In genomic region chr7:39552993-39553392, GRCm38 (mm10) we compare ENCODE assay signal across 7 mouse cellular contexts. TPM values are rescaled to one million over a fixed set of nuclear protein-coding genes. Genes with fewer than 3 reads are reported as not detected.
DNase-seq lines count a peak whose midpoint lies in the region; ATAC-seq lines count a peak whose summit lies in the region.

No protein-coding gene starts in this region.

- no peak for DNase-seq in neural tube, embryonic 11.5 days (ENCODE audit: low spot score)
- DNase-seq in neural tube, embryonic 10.5 days (ENCODE audit: extremely low spot score, low spot score): no peak
- no peak for DNase-seq in adrenal gland, adult 8-10 months
- no peak for DNase-seq in ovary, postnatal 14 days (ENCODE audit: low spot score)

- no peaks in the 10 kb centered on the region for H3K27me3 ChIP-seq in neural tube, embryonic 11.5 days (ENCODE audit: control insufficient read depth, insufficient read depth, low read length)
- H3K27me3 ChIP-seq in embryonic facial prominence, embryonic 13.5 days: no peaks in the 10 kb centered on the region
- H3K27me3 ChIP-seq in hindbrain, embryonic 15.5 days: no peaks in the 10 kb centered on the region
- no peaks in the 10 kb centered on the region for H3K27me3 ChIP-seq in midbrain, embryonic 16.5 days (ENCODE audit: control insufficient read depth, insufficient read depth, low read depth, low read length)

- peak overlapping the region; percentile 43 for H3K4me2 ChIP-seq in neural tube, embryonic 11.5 days (ENCODE audit: low read depth)
- peak overlapping the region; percentile 63 for H3K4me2 ChIP-seq in embryonic facial prominence, embryonic 13.5 days
- peak overlapping the region; percentile 77 for H3K4me2 ChIP-seq in hindbrain, embryonic 15.5 days
- peak overlapping the region; percentile 71 for H3K4me2 ChIP-seq in midbrain, embryonic 16.5 days (ENCODE audit: low read length)

- no peak overlapping the region for H3K27ac ChIP-seq in neural tube, embryonic 11.5 days (ENCODE audit: low read depth, low read length)
- peak overlapping the region; percentile 96 for H3K27ac ChIP-seq in embryonic facial prominence, embryonic 13.5 days
- no peak overlapping the region for H3K27ac ChIP-seq in hindbrain, embryonic 15.5 days (replicated peaks)
- H3K27ac ChIP-seq in midbrain, embryonic 16.5 days (ENCODE audit: low read length): no peak overlapping the region

- no peaks in the 10 kb centered on the region for H3K9me3 ChIP-seq in neural tube, embryonic 11.5 days (ENCODE audit: control insufficient read depth, low read length)
- H3K9me3 ChIP-seq in embryonic facial prominence, embryonic 13.5 days: no peaks in the 10 kb centered on the region
- H3K9me3 ChIP-seq in hindbrain, embryonic 15.5 days: no peaks in the 10 kb centered on the region
- H3K9me3 ChIP-seq in midbrain, embryonic 16.5 days (replicated peaks; ENCODE audit: control insufficient read depth, low read length, poor library complexity, severe bottlenecking): no peaks in the 10 kb centered on the region

- no peak overlapping the region for H3K9ac ChIP-seq in neural tube, embryonic 11.5 days (ENCODE audit: low read length)
- peak overlapping the region; percentile 87 for H3K9ac ChIP-seq in embryonic facial prominence, embryonic 13.5 days
- peak overlapping the region; percentile 4; the same call in 1 of the 2 replicates for H3K9ac ChIP-seq in hindbrain, embryonic 15.5 days
- no peak overlapping the region for H3K9ac ChIP-seq in midbrain, embryonic 16.5 days (ENCODE audit: low read depth, low read length)

- H3K4me1 ChIP-seq in neural tube, embryonic 11.5 days (ENCODE audit: control insufficient read depth, insufficient read depth, low read length): no peaks in the 10 kb centered on the region; the same call in 1 of the 2 replicates
- H3K4me1 ChIP-seq in embryonic facial prominence, embryonic 13.5 days: peaks cover 7% of the 10 kb centered on the region
- peaks cover 18% of the 10 kb centered on the region for H3K4me1 ChIP-seq in hindbrain, embryonic 15.5 days (replicated peaks)
- peaks cover 15% of the 10 kb centered on the region for H3K4me1 ChIP-seq in midbrain, embryonic 16.5 days (ENCODE audit: control insufficient read depth, insufficient read depth, low read length)

- ATAC-seq in neural tube, embryonic 11.5 days (ENCODE audit: insufficient read depth, low FRiP score, low TSS enrichment): no peak
- ATAC-seq in embryonic facial prominence, embryonic 13.5 days (ENCODE audit: insufficient number of reproducible peaks, insufficient read depth, low FRiP score, low TSS enrichment, low read depth): no peak
- no peak for ATAC-seq in hindbrain, embryonic 15.5 days (ENCODE audit: low FRiP score, low read depth)
- ATAC-seq in midbrain, embryonic 16.5 days: no peak

- WGBS in neural tube, embryonic 11.5 days: 24% methylated on average over 5 of the region's 5 CpGs
- WGBS in embryonic facial prominence, embryonic 13.5 days: 6% methylated on average over 5 of the region's 5 CpGs
- WGBS in hindbrain, embryonic 15.5 days: 17% methylated on average over 5 of the region's 5 CpGs
- WGBS in midbrain, embryonic 16.5 days: 19% methylated on average over 5 of the region's 5 CpGs

- H3K4me3 ChIP-seq in neural tube, embryonic 11.5 days (ENCODE audit: low read depth, low read length): peak overlapping the region; percentile 59
- H3K4me3 ChIP-seq in embryonic facial prominence, embryonic 13.5 days: peak overlapping the region; percentile 78
- peak overlapping the region; percentile 76 for H3K4me3 ChIP-seq in hindbrain, embryonic 15.5 days
- H3K4me3 ChIP-seq in midbrain, embryonic 16.5 days (ENCODE audit: low read depth, low read length): peak overlapping the region; percentile 65

- H3K36me3 ChIP-seq in neural tube, embryonic 11.5 days (ENCODE audit: control insufficient read depth, insufficient read depth, low read length): no peaks in the 10 kb centered on the region
- H3K36me3 ChIP-seq in embryonic facial prominence, embryonic 13.5 days: peaks cover 18% of the 10 kb centered on the region
- H3K36me3 ChIP-seq in hindbrain, embryonic 15.5 days: peaks cover 13% of the 10 kb centered on the region
- 0 out of 2 replicates have a peak, but pooled peaks cover 2% of the 10 kb centered on the region for H3K36me3 ChIP-seq in midbrain, embryonic 16.5 days (ENCODE audit: control insufficient read depth, insufficient read depth, low read length)

RNA-seq across cellular contexts. Expression of gene Zfp619, which starts 35.4 kb away (rescaled TPM):
- 4.0 and 4.2 TPM in 2 replicates for polyA plus RNA-seq in neural tube, embryonic 11.5 days (2014; fragmentation: Nextera tagmentation; extraction: Ambion mirVana)
- 1.6 and 1.7 TPM in 2 replicates for polyA plus RNA-seq in embryonic facial prominence, embryonic 13.5 days (2015; fragmentation: Nextera tagmentation; extraction: Ambion mirVana)
- polyA plus RNA-seq in hindbrain, embryonic 15.5 days (2015; fragmentation: Nextera tagmentation; extraction: Ambion mirVana): 2.5 and 2.7 TPM in 2 replicates
- polyA plus RNA-seq in midbrain, embryonic 16.5 days (2015; fragmentation: Nextera tagmentation; extraction: Ambion mirVana): 3.7 and 4.1 TPM in 2 replicates
- total RNA-seq in adrenal gland, adult 8-10 months (2022): 1 to 10 TPM; 2.0 to 4.5 (median 3.0) TPM

Comparison
In these comparisons a context has a peak if more than half of its experiments do, and no peak if none do; other contexts are left out.
1. H3K9ac ChIP-seq: peak in embryonic facial prominence, embryonic 13.5 days (single experiment) and hindbrain, embryonic 15.5 days (single experiment); none in neural tube, embryonic 11.5 days (single experiment) and midbrain, embryonic 16.5 days (single experiment).
2. Peak in every context shown above with its lines, with median percentiles within 50 percentile points of each other: H3K4me2 ChIP-seq and H3K4me3 ChIP-seq.